Mouse (Mus musculus): ENCODE results near the gene Bzw2. TPM values are rescaled to one million over a fixed set of nuclear protein-coding genes. Genes with fewer than 3 reads are reported as not detected.

Gene Bzw2
- total RNA-seq, 2 experiments from 2014 or later, result 140 to 147 TPM

DNA sequence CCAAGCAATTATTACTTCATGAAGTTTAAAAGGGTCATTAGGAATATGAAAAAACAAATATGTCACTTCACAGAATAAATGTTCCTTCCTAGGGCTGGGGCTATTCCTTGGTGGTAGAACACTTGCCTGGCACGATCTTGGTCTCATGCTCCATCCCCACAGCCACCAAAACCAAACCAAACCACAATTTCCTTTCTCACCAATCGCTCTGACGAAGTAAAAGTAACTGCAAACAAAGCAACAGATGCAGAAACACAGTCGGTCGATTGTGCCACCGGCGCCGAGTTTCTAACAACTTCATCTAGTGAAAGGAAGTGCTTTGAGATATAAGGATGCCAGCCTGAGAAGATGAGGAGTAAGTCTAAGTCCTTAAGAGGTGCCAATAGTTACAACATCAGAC lies 21.6 kb downstream of the Bzw2 start:
- DNase-seq (ENCODE audit: low spot score in 2 of 2), result no peak

DNA sequence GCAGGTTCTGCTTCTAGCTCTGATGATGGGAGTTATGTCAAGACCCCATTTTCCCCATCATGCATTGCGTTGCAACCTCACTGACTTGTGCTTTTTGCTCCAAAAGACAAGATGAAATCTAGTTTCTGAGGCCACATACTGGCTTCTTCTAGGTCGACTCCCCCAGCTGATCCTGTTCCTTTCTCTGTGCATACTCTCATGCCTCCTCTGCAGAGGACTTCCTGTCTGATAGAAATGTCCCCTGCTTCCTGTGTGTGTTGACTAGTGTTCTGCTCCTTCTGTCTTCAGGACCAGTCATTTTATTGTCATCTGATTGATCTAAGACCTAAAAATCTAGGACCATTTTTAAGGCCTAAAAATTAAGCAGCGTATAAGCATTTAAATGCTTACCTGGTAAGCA lies 22.5 kb downstream of the Bzw2 start:
- no peak for DNase-seq (ENCODE audit: low spot score in 2 of 2)

DNA sequence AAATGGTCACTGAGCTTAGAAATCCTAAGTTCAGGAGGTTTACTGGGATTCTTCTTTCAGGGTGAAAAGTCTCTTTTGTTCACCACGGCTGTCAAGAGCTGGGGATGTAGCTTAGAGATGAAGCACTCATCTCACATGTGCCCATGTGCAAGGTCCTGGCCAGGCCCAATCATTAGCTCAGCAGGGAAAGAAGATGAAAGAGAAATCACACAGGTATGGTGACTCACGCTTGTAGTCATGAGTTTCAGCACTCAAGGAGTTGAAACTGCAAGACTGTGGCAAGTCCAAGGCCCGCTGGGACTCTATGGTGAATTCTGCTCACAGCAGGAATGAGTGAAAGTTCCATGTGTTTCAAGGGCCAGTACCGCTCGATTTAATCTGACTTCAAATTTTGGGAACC lies 23.8 kb downstream of the Bzw2 start:
- DNase-seq (ENCODE audit: low spot score in 2 of 2), result no peak

DNA sequence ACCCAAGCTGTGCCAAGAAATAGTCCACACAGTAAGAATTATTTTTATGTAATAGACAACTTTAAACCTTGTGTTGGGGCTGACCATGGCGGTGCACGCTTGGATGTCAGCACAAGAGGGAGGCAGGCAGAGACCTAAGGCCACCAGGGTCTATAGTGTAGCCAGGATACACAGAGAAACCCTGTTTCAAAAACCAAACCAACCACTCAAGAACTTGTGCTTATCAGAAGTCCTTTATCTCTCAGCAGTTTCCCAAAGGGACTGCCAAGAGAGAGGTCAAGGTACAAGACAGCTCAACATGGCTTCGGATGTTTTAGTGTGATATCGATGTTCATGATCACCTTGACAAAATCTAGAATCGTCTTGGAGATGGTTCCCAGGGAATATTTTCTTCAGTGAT lies 24.3 kb downstream of the Bzw2 start:
- no peak for DNase-seq (ENCODE audit: low spot score in 2 of 2)

DNA sequence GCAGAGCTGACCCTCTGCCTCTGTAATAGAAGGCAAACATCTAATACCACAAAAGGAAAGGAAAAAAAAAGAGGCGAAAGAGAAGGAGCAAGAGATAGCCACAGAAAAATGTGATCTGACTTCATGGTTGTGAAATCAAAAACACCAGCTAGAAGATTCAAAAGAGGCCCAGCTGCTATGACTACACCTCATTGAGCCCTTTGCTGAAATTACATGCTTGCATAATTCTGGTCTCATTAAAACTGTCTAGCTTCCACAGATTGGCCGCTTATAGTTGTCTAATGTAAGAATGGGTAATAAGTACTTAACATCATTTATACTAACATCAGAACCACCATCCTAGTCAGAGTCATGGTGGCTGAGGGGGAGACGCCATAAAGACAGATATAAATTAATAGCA lies 25.2 kb downstream of the Bzw2 start:
- DNase-seq (ENCODE audit: low spot score in 2 of 2), result no peak

DNA sequence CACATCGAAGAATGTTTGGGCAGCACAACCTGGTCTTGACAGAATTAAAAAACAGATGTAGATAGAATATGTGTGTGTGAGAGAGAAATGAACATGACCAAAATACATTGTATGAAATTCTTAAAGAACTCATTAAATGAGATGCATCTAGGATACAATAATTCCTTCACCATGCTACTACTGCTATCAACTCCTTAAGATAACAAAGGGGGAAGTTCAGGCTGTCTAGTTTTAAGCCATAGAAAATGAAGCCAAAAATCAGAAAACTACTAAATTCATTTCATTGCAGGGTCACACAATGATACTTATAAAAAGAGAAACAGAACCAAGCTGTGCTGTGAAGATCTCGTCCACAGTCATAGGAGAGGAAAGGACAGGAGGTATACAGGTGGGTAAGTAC lies 25.6 kb downstream of the Bzw2 start:
- no peak for DNase-seq (ENCODE audit: low spot score in 2 of 2)

DNA sequence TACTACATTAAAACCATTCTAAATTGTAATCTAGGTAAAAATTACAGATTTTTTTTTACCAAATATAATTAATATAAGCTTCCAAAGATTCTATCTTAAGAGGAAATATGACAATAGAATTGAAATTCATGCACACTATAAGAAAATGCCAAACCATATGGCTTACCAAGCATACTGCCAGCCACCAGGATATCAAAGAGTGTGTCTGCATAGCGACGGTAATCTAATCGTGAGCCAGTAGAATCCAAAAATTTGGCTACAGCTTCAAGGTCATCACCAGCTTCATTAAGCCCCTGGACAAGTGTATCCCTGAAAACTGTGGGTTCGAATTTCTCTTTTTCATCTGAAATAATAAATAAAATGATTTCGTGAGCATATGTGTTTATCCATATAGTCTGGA lies 28.1 kb downstream of the Bzw2 start:
- no peak for DNase-seq (ENCODE audit: low spot score in 2 of 2)

DNA sequence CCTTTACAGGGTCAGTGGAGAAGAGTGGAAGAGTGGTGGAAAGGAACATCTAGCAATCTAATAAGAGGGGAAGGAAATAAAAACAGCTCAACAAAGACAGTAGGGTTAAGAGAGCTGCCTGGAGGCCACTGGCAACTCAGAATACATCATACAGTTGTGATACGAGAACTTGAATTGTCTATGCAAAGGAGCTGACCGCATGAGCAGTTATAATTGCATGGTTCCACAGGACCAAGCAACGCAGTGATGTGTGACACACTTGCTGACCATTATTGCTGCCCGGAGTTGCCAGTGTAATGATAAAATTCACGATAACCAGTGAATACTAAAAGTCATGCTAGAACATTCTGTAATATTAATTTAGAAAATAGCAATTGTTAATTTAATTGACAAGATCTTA lies 31.8 kb downstream of the Bzw2 start:
- no peak for DNase-seq (ENCODE audit: low spot score in 2 of 2)

DNA sequence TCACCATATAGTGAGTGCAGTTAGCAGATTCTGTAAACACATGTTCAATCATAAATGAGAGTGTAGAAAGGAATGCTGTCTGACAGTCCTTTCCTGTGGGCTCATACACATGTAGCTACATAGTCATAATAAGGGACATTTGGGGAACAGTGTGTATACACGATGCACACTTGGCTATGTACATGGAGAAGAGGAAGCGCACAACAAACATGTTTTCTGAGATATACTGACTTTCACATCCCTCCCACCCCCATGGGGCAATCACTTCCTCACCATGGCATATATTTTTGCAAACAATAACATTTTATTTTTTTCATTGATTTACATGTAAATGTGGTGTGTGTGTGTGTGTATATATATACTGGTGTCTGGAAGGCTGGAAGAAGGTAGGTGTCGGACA lies 38.6 kb downstream of the Bzw2 start:
- no peak for DNase-seq (ENCODE audit: low spot score in 2 of 2)

DNA sequence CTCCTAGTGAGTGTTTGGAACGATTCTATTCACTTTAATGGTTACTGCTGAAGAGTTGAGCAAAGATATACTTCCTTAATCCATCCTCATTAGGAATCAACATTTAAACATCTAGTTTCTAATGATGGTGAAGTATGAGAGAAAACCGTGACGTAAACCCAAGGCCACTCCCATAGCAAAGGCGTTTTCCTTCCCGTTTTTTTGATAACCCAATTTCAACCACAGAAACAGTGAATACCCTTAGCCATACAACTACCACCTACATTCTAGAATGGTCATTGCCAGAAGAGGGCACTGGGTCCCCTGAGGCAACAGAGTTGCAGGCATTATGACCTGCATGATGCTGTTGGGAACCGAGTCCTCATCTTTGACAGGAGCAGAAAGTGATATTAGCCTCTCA lies 40.7 kb downstream of the Bzw2 start:
- DNase-seq (ENCODE audit: low spot score in 2 of 2), result no peak

DNA sequence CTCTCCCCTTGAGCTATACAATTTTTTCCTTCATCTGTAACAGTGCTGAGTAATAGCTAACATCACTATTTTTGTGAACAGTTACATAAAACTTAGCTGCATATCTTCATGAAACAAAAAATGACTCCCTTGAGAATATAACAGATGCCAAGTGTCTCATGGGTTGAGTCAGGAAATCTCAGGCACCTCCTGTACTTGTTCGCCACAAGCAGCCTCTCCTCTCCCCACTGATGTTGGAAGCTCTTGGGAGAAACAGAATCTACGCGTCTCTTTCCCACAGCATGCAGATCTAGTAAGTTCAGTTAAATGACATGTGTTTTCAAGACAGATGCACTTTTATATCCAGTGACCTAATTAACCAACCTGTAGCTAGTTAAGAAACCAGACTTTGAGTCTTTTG lies 45.8 kb downstream of the Bzw2 start:
- DNase-seq (ENCODE audit: low spot score in 2 of 2), result no peak

DNA sequence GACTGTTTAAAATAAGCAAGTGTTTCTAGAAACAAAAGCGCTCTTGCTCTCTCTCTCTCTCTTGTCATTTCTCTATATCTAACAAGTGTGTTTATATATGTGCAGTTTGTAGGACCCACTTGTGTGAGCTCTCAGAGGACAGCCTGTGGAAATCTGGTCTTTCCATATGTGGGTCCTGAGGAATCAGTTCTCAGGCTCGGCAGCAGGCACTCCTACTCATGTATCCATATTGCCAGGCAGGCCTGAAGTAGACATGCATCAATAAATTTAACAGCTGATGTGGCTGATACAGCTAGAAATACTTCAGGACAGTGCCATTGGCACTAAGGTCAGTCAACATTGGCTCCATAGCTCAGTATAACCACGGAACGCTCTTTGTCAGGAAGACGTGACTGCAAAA lies 46.8 kb downstream of the Bzw2 start:
- no peak for DNase-seq (ENCODE audit: low spot score in 2 of 2)

DNA sequence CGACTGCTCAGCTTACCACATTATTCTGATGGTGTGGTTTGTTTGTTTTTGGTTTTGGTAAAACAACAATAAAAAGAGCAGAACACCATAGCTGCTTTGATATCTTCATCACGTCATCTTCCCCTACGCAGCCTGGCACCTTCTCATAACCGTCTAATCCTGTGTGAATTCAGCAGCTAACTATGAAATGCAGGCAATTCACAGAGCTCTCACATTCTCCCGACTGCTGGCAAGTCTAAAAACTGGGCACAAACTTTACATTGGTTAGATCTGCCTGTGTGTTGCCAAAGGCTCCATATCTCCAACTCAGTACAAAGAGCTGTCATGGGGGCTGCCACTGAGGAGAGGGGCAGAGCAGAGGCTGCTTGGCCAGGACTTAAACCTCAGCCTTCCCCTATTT lies 47.4 kb downstream of the Bzw2 start:
- DNase-seq (ENCODE audit: low spot score in 2 of 2), result no peak

DNA sequence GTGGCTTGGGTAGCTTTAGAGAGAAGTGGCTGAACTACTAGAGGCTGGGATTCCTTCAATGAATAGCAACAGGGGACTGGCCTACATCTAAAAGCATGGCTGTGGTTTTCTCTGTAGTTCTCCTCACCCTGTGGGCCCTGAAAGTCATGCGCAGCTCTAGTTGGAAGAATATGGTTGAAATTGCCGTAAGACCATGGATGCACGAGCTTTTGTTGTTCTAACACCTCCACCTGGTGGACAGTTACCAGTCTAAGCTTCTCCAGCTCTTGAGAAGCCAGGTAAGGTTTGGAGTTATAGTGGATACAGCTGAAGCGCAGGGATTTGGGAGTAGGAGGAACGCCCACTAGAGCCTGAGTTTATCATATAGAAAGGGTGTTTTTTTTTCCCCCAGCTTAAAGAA lies 49.4 kb downstream of the Bzw2 start:
- no peak for DNase-seq (ENCODE audit: low spot score in 2 of 2)

DNA sequence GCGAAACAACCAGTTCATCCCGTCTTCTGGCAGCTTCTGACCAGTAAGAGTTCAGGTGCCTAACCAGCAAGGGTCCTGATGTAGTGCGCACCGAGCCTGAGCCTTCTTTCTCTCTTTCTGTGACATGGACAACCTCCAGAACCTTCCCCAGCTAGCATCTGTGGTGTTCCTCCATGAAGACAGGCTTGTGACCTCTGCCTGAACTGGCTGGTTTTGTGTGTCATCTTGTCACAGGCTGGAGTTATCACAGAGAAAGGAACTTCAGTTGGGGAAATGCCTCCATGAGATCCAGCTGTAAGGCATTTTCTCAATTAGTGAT lies 54.3 kb downstream of the Bzw2 start:
- DNase-seq (ENCODE audit: low spot score in 2 of 2), result no peak

DNA sequence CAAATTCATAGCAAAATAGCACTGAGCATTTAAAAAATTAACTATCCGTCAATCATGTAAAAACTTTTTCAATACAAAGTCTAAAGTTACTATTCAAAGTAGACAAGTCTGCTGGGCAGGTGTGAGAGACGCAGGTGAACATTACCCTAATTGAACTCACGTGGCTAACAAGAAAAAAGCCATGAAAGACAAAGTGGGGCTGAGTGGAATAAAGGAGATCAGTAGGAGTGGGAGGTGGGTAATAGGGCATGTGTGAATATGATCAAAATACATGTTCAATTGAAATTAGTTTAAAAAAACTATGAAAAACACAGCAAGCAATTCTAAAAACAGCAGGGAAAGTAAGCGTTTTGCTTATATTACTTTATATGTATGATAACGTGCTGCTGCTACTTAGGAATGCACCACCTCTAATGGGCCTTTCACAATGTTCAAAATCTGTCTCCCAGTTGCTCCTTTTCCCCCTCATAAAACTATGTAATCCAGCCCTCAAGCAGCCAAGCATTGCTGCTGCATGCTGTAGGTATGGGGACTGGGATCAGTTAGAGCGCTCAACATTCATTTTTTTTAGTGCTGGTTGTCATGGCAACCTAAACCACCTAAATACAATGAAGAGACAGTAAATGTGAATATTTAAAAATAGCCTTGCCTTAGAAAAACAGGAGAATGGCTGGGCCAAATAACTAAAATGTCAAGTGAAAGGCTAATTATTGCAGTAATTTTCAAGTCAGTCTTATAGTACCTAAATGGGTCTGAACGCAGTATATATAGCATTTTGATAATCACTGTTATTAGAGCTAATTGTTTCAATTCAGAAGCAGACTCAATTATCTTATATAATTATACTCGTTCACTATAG lies 54.9 kb downstream of the Bzw2 start:
- no peak for DNase-seq (ENCODE audit: low spot score in 2 of 2)

DNA sequence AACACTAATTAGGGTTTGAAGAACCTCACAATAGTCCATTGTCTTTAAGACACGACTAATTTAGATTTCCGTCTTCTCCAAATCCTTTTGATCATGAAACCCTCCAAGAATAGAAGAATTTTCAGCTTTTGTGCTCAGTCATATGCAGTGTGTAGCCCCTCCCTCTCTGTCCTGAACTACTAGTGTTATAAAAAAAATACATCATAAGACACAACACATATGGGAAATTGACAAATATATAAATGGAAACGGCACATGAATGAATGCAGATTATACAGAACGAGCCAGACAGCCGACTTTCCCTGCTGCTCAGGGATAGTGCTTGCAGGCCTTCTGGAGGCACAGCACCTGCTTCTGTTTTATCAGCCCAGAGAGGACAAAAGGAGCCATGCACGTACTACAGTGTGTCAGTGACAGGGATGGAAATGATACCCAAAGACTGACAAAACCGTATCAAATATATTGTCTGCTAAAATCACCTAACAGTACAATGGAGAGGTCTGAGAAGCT lies 62.5 kb downstream of the Bzw2 start:
- no peak for DNase-seq (ENCODE audit: low spot score in 2 of 2)

DNA sequence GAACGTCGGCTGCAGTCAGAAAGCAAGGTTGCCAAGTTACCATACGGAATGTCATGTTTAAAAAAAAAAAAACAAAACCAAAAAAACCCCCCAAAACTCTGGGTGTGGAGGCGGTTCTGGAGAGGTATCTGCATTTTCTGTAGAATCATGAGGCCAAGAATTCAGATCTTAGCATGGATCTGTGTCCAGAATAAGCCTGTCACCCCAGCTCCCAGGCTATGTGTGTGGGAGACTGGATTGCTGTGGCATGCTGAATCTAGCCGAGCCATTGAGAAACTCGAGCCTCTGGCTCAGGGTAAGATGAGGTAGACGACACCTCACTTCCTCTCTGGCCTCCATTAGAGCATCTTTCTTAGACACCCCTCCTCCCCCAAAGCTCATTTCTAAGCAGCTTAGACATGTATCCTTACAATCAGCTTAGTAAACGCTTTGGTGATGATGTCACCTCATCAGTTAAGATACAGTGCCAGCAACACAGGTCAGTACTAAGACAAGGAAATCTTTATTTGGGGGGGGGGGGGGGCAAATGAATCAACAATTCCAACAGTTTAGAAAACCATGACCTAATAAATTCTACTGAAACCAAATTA lies 64.7 kb downstream of the Bzw2 start:
- DNase-seq (ENCODE audit: low spot score in 2 of 2), result no peak

DNA sequence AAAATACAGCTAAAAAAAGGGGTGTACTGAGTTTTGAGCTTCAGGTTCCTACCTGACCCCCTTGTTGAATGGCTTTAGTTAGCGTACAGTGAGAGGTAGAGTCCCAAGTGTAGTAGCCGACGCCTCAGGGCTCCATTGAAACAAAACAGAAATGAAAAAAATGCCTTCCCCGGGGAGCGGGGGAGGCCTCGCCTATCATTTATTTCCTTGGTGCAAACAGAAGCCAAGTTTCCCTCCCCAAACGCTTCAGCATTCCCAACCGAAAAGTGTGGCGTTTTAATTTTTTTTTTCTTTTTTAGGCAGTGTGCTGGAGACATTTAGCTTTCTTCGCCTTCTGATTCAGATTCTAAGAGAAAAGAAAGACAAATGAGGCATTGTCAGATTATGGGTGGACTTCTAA lies 65.9 kb downstream of the Bzw2 start:
- no peak for DNase-seq (ENCODE audit: low spot score in 2 of 2)

DNA sequence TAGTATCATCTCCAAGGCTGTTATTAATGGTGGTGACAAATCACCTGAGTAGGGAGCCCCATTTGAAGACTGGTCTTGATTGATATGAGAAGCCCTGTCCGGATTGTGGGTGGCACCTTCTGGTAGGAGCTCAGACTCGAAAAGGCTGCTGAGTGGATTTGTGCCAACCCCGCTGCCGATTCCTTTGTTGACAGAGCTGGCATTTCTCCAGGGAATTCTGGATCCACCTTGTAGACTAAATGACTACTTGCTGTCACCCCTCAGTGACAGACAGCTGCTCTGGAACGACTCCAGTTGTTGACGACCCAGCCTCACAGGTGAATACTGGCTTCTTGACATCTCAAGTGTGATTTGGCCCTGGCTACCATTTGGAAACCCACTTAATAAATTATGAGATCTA lies 68.7 kb downstream of the Bzw2 start:
- no peak for DNase-seq (ENCODE audit: low spot score in 2 of 2)

DNA sequence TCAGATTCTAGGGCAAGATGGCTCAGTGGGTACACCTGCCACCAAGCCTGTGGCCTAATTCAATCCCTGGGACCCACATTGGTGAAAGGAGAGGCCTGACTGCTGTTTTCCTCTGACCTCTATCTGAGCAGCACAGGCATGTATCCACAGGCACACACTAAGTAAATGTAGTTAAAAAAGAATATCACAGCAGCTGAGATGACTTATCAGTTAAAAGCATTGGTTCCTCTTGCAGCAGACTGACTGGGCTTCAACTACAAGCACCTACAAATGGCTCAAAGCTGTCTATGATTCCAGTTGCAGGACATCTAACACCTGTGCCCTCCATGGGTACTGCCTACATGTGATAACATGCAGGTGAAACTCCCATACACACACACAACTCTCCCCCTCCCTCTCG lies 69.1 kb downstream of the Bzw2 start:
- DNase-seq (ENCODE audit: low spot score in 2 of 2), result no peak

DNA sequence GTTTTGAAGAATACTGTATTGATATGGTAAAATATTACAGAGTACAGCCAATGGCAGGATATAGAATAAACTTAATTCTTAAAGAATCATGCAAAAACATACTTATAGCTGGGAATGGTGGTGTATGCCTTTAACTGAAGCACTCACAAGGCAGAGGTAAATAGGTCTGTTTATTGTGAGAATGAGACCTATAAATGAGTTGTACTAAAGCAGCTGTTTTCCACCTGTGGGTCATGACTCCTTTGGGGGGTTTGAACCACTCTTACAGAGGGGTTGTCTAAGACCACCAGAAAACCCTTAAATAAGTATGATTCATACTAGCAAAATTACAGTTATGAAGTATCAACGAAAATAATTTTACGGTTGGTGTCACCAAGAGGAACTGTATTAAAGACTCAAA lies 72.5 kb downstream of the Bzw2 start:
- DNase-seq (ENCODE audit: low spot score in 2 of 2), result no peak

Measured in layer of hippocampus, postnatal 10 days (tissue).